Mouse (Mus musculus) heart, postnatal 36 days (tissue): ENCODE measurements at regions not wholly inside any gene's neighbourhood (a gene's known extent, or its start where the extent isn't known, plus 50 kb on each side); places are given as distances from the start of the nearest gene placed in this dataset.

Experiments used
- DNase-seq, 2 experiments: peaks; one replicate each; pipeline ENCODE4 v3.0.0; 2021 to 2022
- intact Hi-C: fragments of 180-260 bp; cut with DNase I; formaldehyde crosslinking; loops from one replicate; pipeline ENCODE4 v1.15.1; 2025

- intact Hi-C loops: no loop called here
- DNase-seq: no peak
Measured at GRCm38 (mm10) chr16:45033268-45033667, 59.9 kb upstream of the Ccdc80 start.

- intact Hi-C loops: no loop called here
- DNase-seq: peak; percentile 23 to 27
Measured at GRCm38 (mm10) chr16:45034401-45034800, 58.8 kb upstream of the Ccdc80 start.

DNA sequence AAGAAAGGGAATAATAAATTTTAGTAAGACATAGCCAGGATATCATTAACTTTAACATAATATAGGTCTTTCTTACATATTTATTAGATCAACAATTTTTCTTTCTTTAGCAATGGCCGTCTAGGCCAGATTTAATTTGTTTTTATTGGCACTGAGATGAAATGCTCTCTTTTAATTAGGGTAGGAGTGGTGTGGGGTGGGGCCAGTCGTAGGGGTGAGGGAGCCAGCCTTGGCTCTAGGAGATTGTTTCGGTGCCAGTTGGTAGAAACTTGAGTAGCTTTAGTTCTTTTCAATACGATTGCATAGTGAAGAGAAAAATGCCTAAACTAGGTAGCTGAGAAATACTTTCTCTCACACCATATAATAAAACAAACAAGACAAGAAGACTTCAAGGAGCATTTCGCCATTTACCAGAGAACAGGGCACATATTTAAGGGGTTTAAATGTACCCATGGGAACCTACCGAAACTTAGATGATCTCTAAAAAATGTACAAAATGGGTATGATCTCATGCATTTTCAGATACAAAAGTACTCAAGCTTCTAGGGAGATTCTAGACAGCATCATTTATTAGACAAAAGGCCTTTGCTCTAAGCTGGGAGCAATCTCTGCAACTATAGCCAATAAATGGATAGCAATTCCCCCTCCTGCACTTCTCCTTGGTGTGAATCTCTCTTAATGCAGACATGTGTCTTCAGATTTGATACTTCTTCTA lies 56.2 kb upstream of the Ccdc80 start:
- intact Hi-C loops: no loop called here
- DNase-seq: peak; percentile 30

DNA sequence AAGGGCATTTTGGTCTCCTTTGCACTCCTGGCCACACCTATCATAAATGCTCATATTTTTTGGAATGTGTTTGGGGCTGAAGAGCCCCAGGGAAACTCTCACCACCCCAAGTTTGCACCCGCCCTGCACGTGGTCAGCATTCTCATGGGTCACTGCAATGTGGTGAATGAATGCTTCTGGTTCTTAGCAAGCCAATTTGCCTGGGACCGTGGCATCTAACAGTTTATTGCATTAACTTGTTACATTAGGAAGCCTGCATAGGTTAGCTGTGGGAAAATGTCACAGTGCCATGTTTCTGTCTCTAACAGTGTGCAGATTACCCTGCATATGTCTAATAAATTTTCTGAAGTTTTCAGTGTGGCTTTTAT lies 55.7 kb upstream of the Ccdc80 start:
- intact Hi-C loops: no loop called here
- no peak for DNase-seq

DNA sequence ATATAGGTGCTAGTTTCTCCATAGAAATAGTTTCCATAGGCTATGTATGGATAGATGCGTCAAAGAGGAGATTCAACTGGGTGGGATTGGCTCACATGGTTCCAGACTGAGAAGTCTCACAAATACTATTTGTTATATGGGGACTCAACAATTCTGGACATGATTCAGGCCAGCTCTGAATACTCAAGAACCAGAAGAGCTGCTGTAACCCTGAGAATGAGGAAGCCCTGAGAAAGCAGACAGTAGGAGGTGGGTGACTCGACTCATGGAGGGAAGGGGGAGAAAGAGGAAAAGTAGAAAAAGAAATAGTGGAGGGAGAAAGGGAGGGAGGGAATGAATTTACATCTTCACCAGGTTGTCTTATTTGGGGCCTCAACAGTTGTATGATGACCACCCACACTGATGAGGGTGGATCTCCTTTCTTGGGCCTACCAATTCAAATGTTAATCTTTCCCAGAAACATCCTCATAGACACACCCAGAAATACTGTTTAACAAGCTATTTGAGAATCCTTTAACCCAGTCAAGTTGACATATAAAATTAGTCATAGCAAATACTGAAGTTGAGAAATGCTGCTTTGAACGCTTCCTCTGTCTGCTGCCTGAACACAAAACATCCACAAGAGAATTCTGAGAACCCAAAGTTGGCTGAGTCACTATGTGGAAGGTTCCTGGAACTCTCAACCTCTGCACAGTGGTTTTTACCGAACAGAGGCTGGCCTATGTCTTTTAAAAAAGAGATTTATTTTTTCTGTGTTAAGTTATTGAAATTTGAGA lies 54.8 kb upstream of the Ccdc80 start:
- no peak for DNase-seq
- intact Hi-C loops: no loop called here
